Mouse (Mus musculus): ENCODE measurements around the gene Cfap46.

The Cfap46 gene

DNA sequence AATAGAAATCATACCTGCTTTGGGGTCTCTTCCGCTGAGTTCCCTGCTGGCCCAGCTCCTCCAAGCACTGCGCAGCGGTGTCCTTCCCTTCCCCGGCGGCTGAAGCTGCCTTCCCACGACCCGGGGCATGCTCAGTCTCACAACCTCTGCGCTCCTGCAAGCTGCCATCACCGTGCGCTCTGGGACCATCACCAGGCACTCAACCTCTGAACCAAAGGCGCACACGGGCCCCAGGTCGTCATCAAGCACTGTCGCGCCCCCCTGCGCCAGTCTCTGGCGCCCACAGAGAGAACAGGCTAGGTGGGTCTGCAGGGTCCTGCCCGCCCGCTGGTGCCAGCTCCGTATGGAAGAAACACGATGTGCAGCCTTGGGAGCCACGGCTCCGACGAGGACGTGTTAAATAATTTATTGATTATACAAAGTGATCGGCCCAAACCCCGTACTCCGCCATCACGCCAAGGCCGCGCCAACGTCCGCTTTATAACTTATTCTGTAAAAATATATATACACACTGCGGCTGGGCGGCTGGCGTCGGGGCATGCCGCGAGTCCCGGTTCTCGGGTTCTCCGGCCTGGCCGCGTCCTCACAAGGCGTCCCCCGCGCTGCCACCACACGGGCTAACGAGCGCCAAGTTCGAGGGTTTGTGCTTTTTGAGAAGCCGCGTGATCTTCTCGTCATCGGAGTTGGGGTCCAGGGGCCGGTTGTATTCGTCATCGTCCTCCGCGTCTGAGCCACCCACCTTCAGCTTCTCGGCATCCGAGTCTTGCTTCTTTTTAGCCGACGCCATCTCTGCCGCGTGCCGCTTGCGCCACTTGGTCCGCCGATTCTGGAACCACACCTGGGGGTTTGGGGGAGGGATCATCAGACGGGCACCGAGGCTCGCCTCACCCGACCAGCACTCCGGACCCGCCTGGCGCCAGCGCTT, 102.5 kb downstream of the Cfap46 start:
- DNase-seq (ENCODE audit: low spot score in 2 of 2), result no peak

DNA sequence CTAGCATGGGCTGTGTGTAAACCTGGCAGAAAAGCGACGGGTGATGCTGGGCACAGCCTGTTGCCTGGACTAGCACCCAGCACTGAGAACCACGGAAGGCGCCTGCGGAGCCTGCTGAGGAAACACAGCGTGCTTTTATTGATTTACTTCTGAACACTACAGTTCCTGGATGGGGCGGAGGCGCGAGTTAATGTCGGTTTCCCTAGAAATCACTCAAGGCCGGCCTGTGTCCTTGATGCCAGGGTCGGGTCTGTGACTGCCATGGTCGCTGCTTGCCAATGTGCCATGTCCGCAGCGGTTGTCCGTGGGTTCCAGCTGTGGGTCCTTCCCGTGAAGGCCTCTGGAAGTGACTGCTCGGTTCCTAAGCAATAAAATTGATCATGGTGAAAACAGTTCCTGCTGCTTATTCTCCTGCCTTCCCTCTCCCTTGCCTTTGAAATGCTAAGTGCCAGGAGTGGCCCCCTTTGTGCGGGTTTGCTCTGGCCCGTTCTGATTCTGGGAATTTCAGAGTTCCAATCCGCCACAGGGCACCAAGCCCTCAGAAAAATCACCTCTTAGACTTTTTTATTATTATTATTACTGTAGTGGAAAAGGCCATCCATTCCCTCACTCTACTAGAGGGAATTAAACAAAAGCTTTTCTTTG, 104.2 kb downstream of the Cfap46 start:
- DNase-seq (ENCODE audit: low spot score in 2 of 2), result no peak

DNA sequence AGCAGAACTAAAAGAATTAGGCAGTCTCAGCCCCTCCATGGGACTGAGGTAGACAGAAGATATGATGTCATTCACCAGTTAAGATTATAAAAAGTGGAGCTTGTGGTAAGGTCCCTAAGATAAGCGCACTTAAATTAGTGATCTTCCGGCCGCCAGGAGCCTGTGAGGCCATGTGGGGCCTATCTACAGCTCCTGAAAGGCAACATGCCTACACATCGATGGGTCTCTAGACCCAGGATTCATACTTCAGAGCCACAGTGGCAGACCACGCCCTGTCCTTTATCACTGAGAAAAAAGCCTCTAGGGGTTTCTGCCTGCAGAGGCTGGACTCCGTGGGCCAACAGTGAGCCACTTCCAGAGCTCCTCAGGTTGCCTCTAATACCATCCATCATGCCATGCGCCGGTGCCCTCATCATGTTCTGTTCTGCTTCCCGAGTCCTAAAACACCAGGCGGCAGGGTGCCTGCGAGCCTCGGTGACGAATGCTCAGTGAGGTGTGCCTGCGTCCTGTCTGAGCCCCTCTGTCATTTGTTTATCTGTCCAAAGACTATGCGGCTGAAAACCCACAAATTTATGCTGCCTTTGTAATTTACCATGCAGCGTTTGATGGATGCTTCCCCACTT, 107.4 kb downstream of the Cfap46 start:
- no peak for DNase-seq (ENCODE audit: low spot score in 2 of 2)

DNA sequence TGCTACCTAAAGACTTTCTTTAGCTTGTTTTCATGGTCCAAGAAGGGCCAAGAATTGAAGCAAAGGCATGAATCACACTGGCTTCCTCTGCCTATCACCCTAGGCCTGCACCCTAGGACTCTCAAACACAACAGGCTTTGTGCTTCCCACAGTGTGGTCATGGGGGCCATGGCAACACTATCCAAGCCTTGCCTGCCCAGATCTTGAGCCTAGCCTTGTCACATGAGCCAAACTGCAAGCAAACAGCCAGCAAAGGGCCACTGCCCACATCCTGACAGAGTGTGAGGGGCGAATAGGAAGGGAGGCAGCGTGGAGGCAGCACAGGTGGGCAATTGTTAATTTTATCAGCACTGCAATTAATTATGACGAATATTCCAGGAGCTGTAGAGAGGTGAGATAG, 111.0 kb downstream of the Cfap46 start:
- no peak for DNase-seq (ENCODE audit: low spot score in 2 of 2)

DNA sequence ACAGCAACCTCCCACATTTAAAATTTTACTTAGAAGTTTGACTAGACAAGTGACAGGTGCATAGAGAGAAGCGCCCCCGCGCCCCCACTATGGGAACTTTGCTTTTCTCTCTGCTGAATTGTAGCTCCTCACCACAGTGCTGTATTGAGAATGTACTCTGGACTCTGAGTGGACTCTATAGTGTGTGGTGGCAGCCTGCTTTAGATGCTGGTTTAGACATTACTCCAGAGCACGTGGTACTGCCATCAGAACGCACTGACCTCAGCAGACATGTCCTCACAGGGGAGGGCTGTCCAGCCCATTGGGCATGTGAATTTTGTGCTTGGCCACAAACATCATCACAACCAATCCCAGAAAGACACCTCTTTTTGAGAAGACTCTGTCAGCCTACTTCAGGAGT, 112.8 kb downstream of the Cfap46 start:
- DNase-seq (ENCODE audit: low spot score in 2 of 2), result no peak

DNA sequence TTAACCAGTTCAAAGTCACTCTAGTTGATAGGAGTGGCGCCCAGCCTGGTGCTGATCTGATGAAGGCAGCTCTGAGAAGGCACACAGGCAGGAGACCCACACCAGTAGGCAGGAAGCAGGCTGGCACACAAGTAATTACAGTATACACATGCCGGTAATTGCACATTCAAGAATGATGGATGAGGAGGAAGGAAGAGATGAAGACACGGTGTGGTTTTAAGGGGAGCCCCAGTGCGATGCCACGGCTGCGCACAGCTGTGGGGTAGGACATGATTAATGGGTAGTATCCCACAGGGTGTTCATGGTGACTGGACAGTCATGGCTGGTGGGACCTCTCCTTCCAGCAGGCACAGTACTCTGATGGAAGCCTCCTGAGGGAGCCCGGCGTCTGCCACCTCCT, 117.1 kb downstream of the Cfap46 start:
- no peak for DNase-seq (ENCODE audit: low spot score in 2 of 2)

DNA sequence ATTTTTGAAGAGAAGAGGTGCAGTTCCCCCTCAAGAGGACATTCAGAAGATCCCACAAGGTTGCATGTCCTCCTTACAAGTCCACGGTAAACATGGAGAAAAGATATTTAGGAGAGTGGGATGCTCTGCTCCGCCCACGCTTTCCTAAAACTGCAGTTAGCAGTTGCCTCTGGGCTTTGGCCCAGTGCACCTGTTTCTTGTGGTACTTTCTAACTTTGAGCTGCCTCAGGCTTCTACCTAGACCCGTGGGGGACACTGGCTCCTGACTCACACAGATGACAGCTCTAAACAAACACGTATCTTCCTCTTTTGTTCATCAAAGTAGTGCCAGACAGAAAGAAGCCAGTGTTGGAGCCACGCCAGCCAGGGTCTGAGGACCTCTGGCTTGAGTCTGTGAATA, 117.6 kb downstream of the Cfap46 start:
- no peak for DNase-seq (ENCODE audit: low spot score in 2 of 2)

DNA sequence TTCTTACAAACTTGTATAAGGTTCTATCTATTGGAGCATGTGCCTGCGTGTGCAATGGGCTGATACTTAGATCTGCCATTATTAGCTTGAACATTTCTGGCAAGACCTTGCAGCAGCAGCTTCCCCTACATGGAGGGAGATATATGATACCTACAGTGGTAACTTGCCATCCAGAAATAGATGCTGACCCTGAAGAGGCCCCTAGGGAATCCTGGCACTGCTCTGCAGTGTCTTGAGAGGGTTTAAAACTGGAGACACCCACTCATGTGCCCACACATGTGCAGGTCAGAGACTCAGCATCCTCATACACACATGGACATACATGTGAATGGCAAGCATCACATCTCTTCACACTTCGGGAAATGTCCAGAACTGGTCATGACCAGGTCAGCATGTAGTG, 119.5 kb downstream of the Cfap46 start:
- no peak for DNase-seq (ENCODE audit: low spot score in 2 of 2)

DNA sequence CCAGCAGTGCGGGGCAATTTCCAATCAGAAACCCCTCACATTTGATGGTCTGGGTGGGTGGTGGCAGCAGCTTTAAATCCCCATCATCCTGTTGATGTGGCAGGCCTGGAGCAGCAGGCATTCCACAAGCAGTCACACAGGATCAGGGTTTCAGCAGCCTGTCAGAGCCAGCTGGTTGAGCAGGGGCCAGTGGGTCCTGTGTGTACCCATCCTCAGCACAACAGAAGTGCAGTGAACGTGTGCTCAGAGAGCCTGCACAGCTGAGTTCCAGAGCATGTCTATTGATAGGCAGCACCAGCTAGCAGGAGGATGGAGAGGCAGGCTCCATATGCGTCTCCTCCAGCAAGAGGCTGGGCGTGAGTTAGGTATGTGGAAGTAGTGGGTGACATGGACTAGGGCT, 120.2 kb downstream of the Cfap46 start:
- no peak for DNase-seq (ENCODE audit: low spot score in 2 of 2)

DNA sequence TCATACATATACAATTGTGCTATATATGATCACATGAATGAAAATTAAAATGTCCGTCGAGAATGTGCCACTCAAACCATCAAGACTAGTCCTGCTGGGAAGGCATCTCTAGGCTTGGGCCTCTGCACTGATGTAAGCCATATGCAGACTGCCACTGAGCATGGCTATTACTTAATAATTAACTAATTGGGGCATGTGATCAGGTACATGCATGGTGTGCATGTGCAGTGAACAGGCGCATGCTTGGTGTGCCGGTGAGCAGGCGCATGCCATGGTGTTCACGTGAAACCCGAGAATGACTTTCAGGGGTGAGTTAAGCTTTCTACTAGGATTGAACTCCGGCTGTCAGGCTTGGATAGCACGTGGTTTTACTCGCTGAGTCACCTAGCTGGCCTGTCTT, 124.0 kb downstream of the Cfap46 start:
- DNase-seq (ENCODE audit: low spot score in 2 of 2), result no peak

DNA sequence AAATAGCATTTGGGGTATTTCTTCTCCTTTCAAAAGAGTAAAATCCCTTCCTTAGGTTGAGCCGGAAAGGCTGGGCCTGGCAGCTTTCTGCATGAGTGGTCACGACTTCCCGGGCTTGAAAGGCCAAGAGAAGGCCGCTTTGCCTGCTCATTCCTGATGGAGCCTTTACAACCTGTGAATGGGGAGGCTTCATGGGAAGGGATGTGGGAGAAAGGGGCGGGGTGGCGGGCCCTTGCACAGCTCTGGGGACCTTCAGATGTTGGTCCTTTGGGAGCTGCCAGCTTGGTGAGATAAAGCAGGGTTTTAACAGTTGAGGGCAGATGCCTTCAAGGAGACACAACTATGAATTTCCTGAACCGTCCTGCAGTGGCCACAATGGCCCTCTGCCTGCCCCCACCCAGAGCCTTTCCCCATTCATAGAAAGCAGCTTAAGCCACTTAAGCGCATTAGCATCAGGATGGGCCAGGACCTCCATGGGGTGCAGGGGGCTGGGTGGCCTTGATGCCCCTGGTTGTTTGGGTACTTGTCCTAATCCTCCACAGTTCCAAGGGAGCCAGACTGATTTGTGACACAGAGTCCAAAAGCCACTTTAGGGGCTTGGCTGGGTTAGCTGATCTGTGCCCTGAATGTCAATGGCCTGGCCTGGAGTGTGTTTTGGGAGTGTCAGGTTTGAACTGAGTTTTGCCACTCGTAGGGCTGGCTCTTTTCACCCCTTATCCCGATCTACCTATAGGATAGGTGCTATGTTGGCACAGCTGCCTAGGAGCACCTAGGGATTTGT, 126.7 kb downstream of the Cfap46 start:
- DNase-seq (ENCODE audit: low spot score in 2 of 2), result no peak

DNA sequence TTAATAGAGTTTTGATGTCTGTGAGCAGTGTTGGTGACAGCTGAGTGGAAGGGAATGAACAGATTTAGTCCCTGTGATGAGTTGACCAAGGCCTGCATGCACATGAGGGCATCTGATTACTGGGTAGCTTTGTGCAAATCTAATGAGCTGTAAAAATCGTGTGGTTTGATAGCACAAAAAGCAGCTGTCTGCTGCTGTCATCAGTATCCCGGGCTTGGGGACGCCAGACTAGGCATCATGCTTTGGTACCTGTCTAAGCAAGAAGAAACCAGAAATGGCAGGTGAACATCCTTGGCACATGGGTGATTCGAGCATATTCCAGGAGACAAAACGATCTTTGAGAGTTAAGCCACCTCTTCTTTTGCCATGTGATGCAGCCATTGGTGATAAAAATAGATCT, 127.3 kb downstream of the Cfap46 start:
- DNase-seq (ENCODE audit: low spot score in 2 of 2), result no peak

DNA sequence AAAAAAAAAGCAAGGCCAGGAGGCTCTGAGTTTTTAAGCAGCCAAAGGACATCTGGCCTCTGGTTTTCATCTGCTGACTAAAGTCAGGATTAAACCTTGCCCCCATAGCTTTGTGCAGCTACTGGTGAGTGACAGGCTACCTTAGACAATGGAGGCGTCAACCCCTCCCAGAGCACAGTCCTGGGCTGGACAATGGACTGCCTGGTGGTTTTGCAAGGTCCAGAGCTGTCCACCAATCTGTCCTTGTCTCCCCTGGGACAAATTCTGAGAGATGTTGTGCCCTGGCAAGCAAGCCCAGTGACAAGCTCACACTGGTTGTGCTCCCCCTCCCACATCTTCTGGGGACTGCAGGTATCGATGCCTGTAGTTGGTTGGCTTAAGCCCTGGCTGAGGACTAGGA, 132.1 kb downstream of the Cfap46 start:
- DNase-seq (ENCODE audit: low spot score in 2 of 2), result no peak
